15 mouse cellular contexts compared by ENCODE assay signal in the genomic region with DNA sequence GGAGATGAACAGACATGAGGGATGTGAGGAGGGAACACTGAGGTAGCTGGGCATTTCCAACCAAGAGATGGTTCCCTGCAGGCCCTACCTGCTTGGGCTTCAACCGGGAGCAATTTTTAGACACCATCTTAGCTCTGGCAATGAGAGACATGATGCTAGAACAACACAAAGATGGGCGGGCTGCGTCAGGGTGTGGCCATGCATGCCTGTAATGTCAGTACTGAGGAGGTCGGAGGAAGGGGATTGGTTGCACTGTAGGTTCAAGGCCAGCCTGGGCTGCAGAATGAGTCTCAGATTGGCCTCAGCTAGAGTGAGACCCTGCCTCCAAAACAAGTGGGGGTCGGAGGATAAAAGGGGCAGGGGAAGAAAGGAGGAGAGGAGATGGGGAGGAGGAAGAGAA. TPM values are rescaled to one million over a fixed set of nuclear protein-coding genes. Genes with fewer than 3 reads are reported as not detected.
DNase-seq lines count a peak whose midpoint lies in the region; ATAC-seq and TF ChIP-seq lines count a peak whose summit lies in the region.
"Had no signal": no experiment of that assay in that cellular context is flagged by ENCODE, and none has a peak within 500 bp of the region (broad histone marks: within the 10 kb centered on the region; RNA-seq: fewer than 3 reads in every experiment).

No protein-coding gene starts in this region.

- peak overlapping the region; percentile 52 for H3K4me3 ChIP-seq in kidney, embryonic 14.5 days (ENCODE audit: low read length)
- no peak overlapping the region for H3K4me3 ChIP-seq in kidney, adult 2 months (ENCODE audit: insufficient read depth, low read depth, low read length)
- peak overlapping the region; percentile 69 for H3K4me3 ChIP-seq in brown adipose tissue, adult 24 weeks (ENCODE audit: insufficient read depth, low read depth, low read length)
- H3K4me3 ChIP-seq in intestine, postnatal 0 days (ENCODE audit: low read depth, low read length): peak overlapping the region; percentile 46
- H3K4me3 ChIP-seq: erythroblast, embryonic 14.5 days had no signal

- H3K27ac ChIP-seq in kidney, embryonic 14.5 days (ENCODE audit: low read depth, low read length): no peak overlapping the region
- no peak overlapping the region for H3K27ac ChIP-seq in kidney, adult 2 months (ENCODE audit: insufficient read depth, low read depth, low read length)
- peak overlapping the region; percentile 84 for H3K27ac ChIP-seq in brown adipose tissue, adult 24 weeks (replicated peaks; ENCODE audit: low read depth, low read length)
- no peak overlapping the region for H3K27ac ChIP-seq in intestine, postnatal 0 days (ENCODE audit: low read depth, low read length)

- H3K36me3 ChIP-seq in kidney, embryonic 14.5 days (ENCODE audit: control insufficient read depth, insufficient read depth, low read length): no peaks in the 10 kb centered on the region
- H3K36me3 ChIP-seq in kidney, adult 2 months (ENCODE audit: control insufficient read depth, insufficient read depth, low read length): no peaks in the 10 kb centered on the region
- H3K36me3 ChIP-seq in intestine, postnatal 0 days (ENCODE audit: control insufficient read depth, insufficient read depth): no peaks in the 10 kb centered on the region

- no peak for DNase-seq in kidney, adult 2 months
- DNase-seq in ES-CJ7 (ENCODE audit: low read depth, low spot score): peak; percentile 64
- DNase-seq in right cerebral cortex, postnatal 25 days: no peak
- DNase-seq: adrenal gland, postnatal 10 days; cerebellum, adult 18-20 months; kidney, postnatal 36 days had no signal

- no peak for TF ChIP-seq POLR2A in kidney, adult 2 months (IDR thresholded peaks at IDR 0.05; ENCODE audit: low read depth, low read length)

- peaks cover 77% of the 10 kb centered on the region for H3K4me1 ChIP-seq in kidney, embryonic 14.5 days (ENCODE audit: control insufficient read depth, insufficient read depth, low read length)
- H3K4me1 ChIP-seq in kidney, adult 2 months (ENCODE audit: control insufficient read depth, insufficient read depth, low read length): peaks cover 36% of the 10 kb centered on the region
- peaks cover 2% of the 10 kb centered on the region; the same call in 1 of the 2 replicates for H3K4me1 ChIP-seq in brown adipose tissue, adult 24 weeks (ENCODE audit: control insufficient read depth, insufficient read depth, insufficient read length, low read length)
- 0 out of 2 replicates have a peak, but pooled peaks cover 3% of the 10 kb centered on the region for H3K4me1 ChIP-seq in intestine, postnatal 0 days (replicated peaks; ENCODE audit: control insufficient read depth, insufficient read depth, low read length)

- 69% methylated on average over 5 of the region's 5 CpGs for WGBS in kidney, embryonic 14.5 days
- 78% methylated on average over 5 of the region's 5 CpGs for WGBS in kidney, adult 2 months
- 68% methylated on average over 5 of the region's 5 CpGs for WGBS in intestine, postnatal 0 days

- peaks cover 4% of the 10 kb centered on the region; the same call in 1 of the 2 replicates for H3K27me3 ChIP-seq in kidney, embryonic 14.5 days (ENCODE audit: control insufficient read depth, insufficient read depth, low read length)
- no peaks in the 10 kb centered on the region for H3K27me3 ChIP-seq in kidney, adult 2 months (replicated peaks; ENCODE audit: control insufficient read depth, insufficient read depth, low read length)
- H3K27me3 ChIP-seq in intestine, postnatal 0 days (replicated peaks; ENCODE audit: control insufficient read depth, insufficient read depth, low read length): no peaks in the 10 kb centered on the region

- no peak for ATAC-seq in kidney, embryonic 14.5 days (ENCODE audit: low FRiP score, low TSS enrichment)
- ATAC-seq in intestine, postnatal 0 days: no peak
- no peak for ATAC-seq in monocyte, adult 5-6 weeks (replicated peaks; ENCODE audit: insufficient number of reproducible peaks, low FRiP score, low TSS enrichment, poor library complexity, severe bottlenecking)

- 0 out of 2 replicates have a peak overlapping the region, but pooled peaks have one; percentile 0 for H3K9ac ChIP-seq in kidney, embryonic 14.5 days (ENCODE audit: low read depth, low read length)
- H3K9ac ChIP-seq in intestine, postnatal 0 days (ENCODE audit: low read depth, low read length): no peak overlapping the region

- peak overlapping the region; percentile 72 for H3K4me2 ChIP-seq in kidney, embryonic 14.5 days (replicated peaks; ENCODE audit: low read depth, low read length)
- peak overlapping the region; percentile 60 for H3K4me2 ChIP-seq in intestine, postnatal 0 days (replicated peaks; ENCODE audit: low read depth)

- no peak for TF ChIP-seq CTCF in kidney, adult 2 months (conservative IDR thresholded peaks at IDR 0.05; ENCODE audit: insufficient read depth, insufficient read length, low read depth, low read length)
- no peak for TF ChIP-seq CTCF in intestine, postnatal 0 days (IDR thresholded peaks at IDR 0.05; ENCODE audit: low read depth)

- H3K9me3 ChIP-seq in kidney, embryonic 14.5 days (ENCODE audit: control insufficient read depth, low read length): no peaks in the 10 kb centered on the region
- no peaks in the 10 kb centered on the region for H3K9me3 ChIP-seq in intestine, postnatal 0 days (ENCODE audit: control insufficient read depth)

RNA-seq across cellular contexts. Expression of a gene that starts 1.6 kb away (rescaled TPM):
- polyA plus RNA-seq in kidney, embryonic 14.5 days (2014; fragmentation: Nextera tagmentation; extraction: Ambion mirVana): 15.7 and 19.2 TPM in 2 replicates
- 14.5 and 20.5 TPM in 2 replicates for polyA plus RNA-seq in kidney, adult 2 months (2012; rRNA removed)
- 21.4 and 26.0 TPM in 2 replicates for polyA plus RNA-seq in brown adipose tissue, adult 24 weeks (2012; ENCODE audit: insufficient read depth, insufficient read length, missing spikeins)
- 8.2 and 8.5 TPM in 2 replicates for polyA plus RNA-seq in intestine, postnatal 0 days (2015; fragmentation: Nextera tagmentation; extraction: Ambion mirVana)
- not detected in 3 replicates for total RNA-seq in monocyte, adult 5-6 weeks (2017)
- total RNA-seq: megakaryocyte-erythroid progenitor cell, adult 5-6 weeks; neutrophil, adult 5-6 weeks had no signal
- polyA plus RNA-seq: erythroblast, embryonic 14.5 days had no signal

RNA-seq across cellular contexts. Expression of a gene that starts 2.0 kb away (rescaled TPM):
- polyA plus RNA-seq in kidney, embryonic 14.5 days (2014; fragmentation: Nextera tagmentation; extraction: Ambion mirVana): 0.20 TPM in 1 of 2 replicates, not detected in the other
- 1.8 and 2.0 TPM in 2 replicates for polyA plus RNA-seq in kidney, adult 2 months (2012; rRNA removed)
- polyA plus RNA-seq in brown adipose tissue, adult 24 weeks (2012; ENCODE audit: insufficient read depth, insufficient read length, missing spikeins): 19.3 and 37.5 TPM in 2 replicates
- 0.70 and 0.97 TPM in 2 replicates for polyA plus RNA-seq in intestine, postnatal 0 days (2015; fragmentation: Nextera tagmentation; extraction: Ambion mirVana)
- total RNA-seq in monocyte, adult 5-6 weeks (2017): not detected in 3 replicates
- total RNA-seq: left cerebral cortex, postnatal 36 days; megakaryocyte-erythroid progenitor cell, adult 5-6 weeks; MEL; neutrophil, adult 5-6 weeks had no signal
- polyA plus RNA-seq: erythroblast, embryonic 14.5 days had no signal
